Mouse (Mus musculus): ENCODE results near the gene Vamp4.
A peak's percentile ranks its signal among the peaks of the same experiment; 100 is the strongest.

Vamp4 gene

DNA sequence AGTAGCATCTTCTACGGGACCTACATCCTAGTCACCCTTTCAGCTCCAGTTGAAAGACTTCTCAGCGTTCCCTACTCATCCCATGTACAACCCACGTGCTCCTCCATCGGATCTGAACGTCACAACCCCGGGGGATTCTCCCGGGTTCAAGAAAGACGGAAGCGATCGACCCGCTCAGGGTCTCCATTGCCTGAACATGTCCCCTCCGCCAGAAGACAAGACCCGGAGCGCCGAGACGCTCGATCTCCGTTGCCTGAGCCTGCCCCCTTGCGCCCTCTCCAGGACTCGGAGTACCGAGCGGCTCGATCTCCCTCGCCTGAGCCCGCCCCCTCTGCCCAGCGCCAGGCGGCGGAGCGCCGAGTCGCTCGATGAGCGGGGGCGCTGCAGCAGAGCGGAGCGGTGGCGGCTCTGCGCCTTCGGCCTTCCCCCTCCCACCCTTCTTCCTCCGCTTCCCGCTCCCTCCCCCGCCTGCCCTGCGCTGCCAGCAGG is at the start of gene Vamp4:
Gene Vamp4 (plus strand): TSS at position 256 of the 489 bp plus-strand sequence.
- TF ChIP-seq GATA4 (IDR thresholded peaks at IDR 0.05; ENCODE audit: insufficient replicate concordance, low read length): peak; percentile 36; the same call in 1 of the 2 replicates

DNA sequence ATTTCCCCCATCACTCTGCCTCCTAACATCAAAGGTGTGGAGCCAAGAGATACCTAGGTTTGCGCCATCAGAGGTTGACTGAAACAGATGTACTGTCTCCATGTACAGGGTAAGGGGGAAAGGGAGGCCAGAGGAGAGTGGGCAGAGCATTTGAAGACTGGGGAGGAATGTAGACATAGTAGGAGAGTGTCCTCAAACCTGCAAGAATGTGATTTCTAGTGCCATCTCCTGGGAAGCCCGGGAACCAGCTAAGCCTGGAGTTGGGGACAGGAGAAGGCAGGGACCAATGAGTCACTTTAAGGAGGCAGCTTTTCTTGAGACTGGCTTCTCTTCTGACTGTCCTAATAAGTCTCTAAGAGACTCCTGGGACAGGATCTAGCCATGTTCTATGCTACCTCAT is 40.7 kb upstream of the Vamp4 start:
- TF ChIP-seq GATA4 (IDR thresholded peaks at IDR 0.05; ENCODE audit: insufficient replicate concordance, low read length): no peak

DNA sequence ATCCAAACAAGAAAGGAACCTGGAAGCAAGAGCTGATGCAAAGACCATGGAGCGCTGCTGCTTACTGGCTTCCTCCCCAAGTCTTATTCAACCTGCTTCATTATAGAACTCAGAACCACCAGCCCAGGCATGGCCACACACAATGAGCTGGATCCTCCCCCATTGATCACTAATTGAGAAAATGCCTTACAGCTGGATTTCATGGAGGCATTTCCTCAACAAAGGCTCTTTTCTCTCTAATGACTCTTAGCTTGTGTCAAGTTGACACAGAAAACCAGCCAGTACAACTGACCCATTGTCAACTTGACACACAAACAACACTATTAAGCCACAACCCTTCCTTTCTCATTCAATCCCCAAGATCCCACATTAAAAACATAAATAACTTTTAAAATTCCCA is 39.6 kb upstream of the Vamp4 start:
- no peak for TF ChIP-seq GATA4 (IDR thresholded peaks at IDR 0.05; ENCODE audit: insufficient replicate concordance, low read length)

DNA sequence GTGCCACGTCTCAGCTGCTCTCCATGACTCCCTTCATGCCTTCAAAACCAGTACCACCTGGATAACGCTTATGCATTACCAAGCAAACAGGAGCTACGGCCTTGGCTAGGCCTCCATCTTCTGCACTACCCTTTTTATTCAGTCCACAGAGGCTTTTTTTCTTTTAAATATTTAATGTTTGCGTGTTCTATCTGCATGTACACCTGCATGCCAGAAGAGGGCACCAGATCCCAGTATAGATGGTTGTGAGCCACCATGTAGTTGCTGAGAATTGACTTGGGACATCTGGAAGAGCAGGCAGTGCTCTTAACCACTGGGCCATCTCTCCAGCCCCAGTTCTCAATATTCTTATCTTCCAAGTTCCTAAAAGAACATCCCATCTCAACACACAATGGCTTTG is 38.7 kb upstream of the Vamp4 start:
- no peak for TF ChIP-seq GATA4 (IDR thresholded peaks at IDR 0.05; ENCODE audit: insufficient replicate concordance, low read length)

DNA sequence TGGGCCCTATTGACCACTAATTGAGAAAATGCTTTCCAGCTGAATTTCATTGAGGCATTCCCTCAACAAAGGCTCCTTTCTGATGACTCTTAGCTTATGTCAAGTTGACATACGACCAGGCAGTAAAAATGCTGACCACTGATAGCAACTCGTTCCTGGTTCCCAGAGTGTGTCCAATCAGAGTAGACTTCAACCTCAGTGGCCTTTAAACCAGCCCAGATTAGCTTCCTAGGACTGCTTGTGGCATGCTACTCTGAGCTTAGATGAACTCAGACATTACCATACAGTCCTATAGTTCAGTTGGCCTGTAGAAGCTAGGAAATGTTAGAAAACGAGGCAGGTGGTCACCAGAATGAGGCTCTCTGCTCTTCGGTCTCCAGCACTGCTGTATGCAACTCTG is 38.0 kb upstream of the Vamp4 start:
- no peak for TF ChIP-seq GATA4 (IDR thresholded peaks at IDR 0.05; ENCODE audit: insufficient replicate concordance, low read length)

DNA sequence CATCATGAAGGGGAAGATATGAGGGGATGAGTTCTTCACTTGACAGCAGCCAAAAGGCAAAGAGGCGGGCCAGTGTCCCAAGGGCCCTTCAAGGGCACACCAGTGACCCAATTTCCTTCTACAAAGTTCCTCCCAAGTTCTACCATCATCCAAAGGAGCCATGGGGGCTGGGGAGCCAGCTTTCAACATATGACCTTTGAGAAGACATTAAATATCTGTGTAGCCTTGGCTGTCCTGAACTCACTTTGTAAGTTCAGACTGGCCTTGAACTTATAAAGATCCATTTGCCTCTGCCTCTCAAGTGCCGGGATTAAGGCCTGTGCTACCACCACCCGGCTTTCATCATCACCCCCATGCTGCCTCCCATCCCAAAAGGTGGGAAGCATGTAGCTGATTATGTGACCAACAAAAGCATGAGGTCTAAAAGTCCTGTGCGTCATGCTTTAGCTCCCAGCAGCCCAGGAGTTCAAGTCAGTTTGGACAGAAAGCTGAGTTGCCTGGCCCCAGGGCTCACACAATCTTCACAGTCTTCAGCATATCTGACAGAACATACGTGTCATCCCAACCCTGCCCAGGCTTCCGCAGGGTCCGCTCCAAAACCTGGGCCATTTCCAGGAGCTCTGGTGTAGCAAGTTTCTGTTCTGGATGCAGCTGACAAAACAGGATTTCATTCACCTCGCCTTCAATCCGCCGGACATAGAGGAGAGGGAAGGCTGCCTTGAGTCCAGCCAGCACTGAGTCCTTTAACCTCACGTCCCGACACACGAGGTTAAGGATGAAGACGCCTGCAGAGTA is 36.4 kb upstream of the Vamp4 start:
- TF ChIP-seq GATA4 (IDR thresholded peaks at IDR 0.05; ENCODE audit: insufficient replicate concordance, low read length): no peak

DNA sequence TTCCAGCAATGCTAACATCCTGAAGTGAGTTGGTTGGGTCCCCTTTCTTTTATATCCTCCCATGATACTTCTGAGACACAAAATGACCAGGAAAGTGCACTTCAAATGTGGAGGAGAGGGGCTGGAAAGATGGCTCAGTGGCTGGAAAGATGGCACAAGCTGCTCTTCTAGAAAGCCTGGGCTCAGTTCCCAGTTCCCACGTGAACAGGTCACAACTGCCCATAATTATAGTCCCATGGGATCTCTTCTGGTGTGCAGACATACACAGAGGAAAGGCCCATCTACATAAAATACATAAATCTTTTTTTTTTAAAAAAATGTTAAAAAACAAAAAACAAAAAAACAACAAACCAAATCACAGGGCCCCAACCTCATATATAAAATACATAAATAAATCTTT is 27.1 kb upstream of the Vamp4 start:
- no peak for TF ChIP-seq GATA4 (IDR thresholded peaks at IDR 0.05; ENCODE audit: insufficient replicate concordance, low read length)

DNA sequence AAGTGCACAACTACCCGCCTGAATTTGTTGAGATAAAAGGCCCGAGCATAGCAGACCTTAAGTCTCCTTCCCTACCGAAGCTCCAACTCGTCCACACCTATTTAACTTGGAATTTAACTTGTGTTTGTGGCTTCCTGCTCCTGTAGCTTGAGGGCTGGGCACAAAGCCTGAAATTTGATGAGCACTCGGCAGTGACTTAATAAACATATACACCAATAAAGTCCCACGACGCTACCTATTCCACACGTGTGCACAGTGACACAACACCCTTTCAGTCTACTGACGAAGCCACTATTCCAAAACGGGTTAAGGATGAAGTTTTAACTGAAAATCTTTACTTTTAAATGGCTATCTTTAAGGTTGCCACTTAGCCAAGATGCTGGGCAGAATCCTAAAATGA is 22.7 kb upstream of the Vamp4 start:
- no peak for TF ChIP-seq GATA4 (IDR thresholded peaks at IDR 0.05; ENCODE audit: insufficient replicate concordance, low read length)

DNA sequence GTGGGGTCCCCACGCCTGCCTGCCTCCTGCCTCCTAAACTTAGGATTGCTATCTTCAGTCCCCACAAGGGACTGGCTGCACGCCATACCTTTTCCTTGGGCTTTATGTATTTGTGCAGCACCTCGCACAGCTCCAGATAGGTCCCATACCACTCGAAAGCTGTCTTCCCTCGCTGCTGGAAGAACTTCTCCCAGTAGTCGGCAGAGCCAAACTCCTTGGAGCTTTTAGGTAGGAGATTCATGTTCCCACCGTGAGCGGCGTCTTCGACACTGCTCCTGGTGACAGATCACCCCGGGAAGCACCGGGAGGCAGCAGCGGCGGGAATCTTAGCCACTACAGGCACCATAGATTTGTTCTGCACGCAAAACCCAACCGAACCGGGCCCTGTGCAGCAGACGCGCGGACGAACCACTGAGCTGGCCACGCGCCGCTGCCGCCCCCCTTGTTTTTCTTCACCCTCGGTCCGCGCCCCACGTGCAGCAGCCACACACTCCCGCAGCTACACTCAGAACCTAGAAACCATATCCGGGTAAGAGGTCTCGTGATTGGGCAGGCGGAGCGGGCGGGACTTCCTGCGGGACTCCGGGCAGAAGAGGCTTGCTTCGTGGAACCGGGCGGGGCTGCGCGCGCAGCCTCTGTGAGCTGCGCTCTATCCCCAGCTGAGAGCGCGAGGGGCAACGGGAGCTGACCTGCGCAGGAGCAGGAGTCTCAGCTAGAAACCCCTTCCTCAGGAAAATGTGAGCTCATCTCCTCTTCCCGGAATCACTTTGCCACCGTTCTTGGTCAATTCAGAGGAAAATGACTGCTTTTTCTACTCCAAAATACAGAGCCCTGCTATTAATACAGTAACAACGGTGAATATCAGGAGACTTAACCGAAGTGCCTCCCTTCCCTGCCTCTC is 22.0 kb upstream of the Vamp4 start, which contains the start of gene Mettl13:
Gene Mettl13 (minus strand): TSS at position 536 of the 901 bp plus-strand sequence.
- no peak for TF ChIP-seq GATA4 (IDR thresholded peaks at IDR 0.05; ENCODE audit: insufficient replicate concordance, low read length)

DNA sequence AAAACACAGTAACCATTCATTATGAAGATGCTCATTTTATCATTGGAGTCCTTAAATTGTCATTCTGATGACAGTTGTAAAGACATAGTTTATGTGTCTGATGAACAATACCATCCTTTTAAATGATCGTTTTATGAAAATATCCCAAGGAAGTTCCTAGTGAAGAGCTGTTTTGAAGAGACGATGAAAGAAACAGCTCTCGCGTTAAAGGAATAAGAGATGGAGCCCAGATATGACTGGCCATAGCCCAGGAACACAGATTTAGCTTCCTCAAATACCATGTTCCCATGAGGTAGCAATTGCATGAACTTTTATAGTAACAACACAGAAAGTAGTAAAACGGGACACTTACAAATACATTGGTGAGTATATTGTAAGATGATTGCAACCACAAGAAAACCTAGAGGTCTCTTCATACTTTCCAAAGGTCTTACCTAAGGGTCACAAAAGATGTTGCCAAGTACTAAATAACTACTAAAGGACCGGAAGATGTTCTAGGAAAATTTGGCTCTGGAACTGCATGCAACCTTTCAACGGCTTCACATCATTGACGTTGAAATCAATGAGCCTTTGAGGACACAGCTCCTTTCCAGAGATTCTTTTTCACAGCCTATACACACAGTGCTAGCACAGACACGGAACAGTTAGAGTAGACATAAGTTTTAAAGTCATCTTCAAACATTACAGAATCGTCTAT is 21.2 kb upstream of the Vamp4 start:
- TF ChIP-seq GATA4 (IDR thresholded peaks at IDR 0.05; ENCODE audit: insufficient replicate concordance, low read length): no peak

DNA sequence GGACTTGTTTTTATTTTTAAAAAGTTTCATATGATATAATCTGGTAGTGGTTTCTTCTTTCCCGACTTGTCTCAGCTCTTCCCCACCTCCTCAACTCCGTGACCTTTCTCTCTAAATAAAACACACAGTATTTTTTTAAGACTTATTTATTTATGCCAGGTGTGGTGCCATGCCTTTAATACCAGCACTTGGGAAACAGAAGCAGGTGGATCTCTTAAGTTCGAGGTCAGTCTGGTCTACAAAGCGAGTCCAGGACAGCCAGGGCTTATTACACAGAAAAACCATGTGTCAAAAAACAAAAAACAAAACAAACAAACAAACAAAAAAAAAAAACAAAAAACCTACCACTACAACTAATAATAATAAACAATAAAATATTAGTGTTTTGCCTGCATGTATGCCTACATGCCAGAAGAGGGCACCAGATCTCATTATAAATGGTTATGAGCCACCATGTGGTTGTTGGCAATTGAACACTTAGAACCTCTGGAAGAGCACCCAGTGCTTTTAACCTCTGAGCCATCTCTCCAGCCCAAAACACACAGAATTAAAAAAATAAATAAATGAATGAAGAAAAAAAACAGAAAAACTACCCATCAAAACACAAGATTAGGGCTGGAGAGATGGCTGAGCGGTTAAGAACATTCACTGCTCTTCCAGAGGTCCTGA is 20.6 kb upstream of the Vamp4 start:
- TF ChIP-seq GATA4 (IDR thresholded peaks at IDR 0.05; ENCODE audit: insufficient replicate concordance, low read length): no peak

DNA sequence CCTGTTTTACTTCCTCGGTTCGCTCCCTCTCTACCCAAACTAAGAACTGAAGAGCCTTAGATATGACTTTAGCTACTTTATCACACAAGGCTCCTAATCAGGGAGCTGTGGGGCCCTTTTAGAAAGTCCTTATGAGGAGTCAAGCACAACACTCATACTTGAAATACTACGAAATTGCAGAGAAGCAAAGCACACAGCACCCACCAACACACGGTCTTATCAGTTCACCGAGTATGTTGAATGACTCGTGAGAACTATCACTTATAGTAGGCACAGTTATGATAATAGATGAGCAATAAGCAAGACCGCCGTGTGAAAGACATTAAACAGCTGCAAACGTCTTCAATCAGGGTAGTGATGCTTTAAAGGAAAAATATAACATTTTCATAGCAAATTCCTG is 17.4 kb upstream of the Vamp4 start:
- no peak for TF ChIP-seq GATA4 (IDR thresholded peaks at IDR 0.05; ENCODE audit: insufficient replicate concordance, low read length)

DNA sequence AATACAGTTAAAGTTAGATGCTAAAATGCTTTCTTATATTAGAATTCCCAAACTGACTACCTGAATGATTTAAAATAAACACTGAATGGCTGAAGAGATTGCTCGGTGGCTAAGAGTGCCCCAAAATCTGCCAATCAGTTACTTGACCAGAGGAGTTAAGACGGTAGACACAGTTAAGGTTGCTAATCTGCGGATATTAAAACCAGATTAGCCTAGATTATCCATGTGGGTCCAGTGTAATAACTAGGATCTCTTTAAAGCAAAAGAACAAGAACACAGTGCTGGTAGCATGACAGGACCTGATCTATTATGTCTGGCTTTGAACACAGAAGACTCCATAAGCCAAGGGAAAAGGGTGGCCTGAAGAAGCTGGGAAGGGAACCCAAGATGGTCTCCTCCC is 16.1 kb upstream of the Vamp4 start:
- TF ChIP-seq GATA4 (IDR thresholded peaks at IDR 0.05; ENCODE audit: insufficient replicate concordance, low read length): no peak

DNA sequence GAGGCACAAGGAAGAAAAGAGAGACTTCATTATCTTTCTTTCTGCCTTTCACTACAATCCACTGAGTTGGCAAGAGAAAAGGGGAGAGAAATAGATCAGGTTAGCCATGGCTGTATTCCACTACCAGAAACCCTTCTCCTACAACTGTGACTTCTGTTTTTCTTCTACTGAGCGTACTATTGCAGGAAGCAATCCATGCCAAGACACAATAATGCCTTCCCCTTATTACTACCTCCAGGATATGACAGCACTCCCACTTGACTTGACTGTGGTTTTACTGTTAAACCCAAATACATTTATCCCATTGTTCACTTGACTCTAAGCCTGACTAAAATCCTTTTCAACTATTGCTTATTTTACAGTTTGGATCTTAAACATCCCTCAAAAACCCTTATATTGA is 7.1 kb upstream of the Vamp4 start:
- no peak for TF ChIP-seq GATA4 (IDR thresholded peaks at IDR 0.05; ENCODE audit: insufficient replicate concordance, low read length)

DNA sequence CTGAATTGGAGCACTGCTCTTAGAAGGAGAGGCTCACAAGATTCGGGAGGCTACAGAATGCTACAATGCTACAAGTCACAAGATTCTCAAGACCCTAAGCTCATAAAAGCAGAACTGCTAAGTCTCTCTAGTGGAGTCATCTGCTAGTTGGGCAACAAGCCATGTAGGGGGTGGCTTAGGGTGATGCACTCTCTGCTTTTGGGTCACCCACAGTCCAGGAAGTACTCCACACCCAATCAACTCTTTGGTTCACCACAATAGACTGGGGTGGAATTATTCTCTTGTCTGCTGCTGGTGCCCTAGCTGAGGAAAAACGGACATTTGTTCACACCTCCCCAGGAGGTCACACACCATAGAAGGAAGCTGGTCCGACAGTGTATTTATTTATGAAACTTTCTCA is 5.3 kb upstream of the Vamp4 start:
- TF ChIP-seq GATA4 (IDR thresholded peaks at IDR 0.05; ENCODE audit: insufficient replicate concordance, low read length): no peak
